Mouse (Mus musculus): ENCODE results near the gene Pla2g3. TPM values are rescaled to one million over a fixed set of nuclear protein-coding genes. Genes with fewer than 3 reads are reported as not detected.

Pla2g3 gene
- total RNA-seq, 2 experiments from 2014 or later: 14.6 to 15.4 TPM

DNA sequence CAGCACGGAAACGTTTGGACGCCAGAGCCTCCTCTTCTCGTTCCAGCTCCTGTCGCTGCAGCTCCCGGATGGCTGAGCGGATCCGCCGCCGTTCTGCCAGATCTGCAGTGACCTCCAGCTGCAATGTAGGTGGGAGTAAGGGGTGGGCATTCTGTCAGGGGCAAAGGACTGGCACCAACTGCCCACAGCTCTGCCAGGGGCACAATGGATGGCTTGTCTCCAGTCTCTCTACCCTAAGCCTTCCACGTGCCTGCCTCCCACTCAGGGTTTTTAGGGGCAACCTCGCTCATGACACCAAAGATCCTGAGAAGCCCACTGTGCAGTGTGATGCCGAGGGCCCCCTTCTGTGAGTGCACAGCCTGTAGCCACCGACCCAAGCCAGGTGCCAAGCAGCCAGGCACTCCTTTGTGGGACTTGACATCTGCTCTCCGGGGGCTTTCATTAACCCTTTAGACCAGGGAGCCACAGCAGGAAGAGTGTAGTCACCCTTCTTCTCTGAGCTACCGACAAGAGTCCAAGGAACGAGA lies 45.4 kb downstream of the Pla2g3 start:
- intact Hi-C loops (cut with DNase I): loop anchor here (10.0 kb wide), 1 partner anchor 381 kb away; the partner anchor contains the start of gene Slc35e4
- no peak for DNase-seq

- intact Hi-C loops (cut with DNase I): loop anchor here (5.0 to 10.0 kb wide), 2 partner anchors 252 to 380 kb away; partner anchors contain the start of gene Slc35e4
- DNase-seq: no peak
Measured at GRCm38 (mm10) chr11:3534956-3535355, 46.9 kb downstream of the Pla2g3 start.

DNA sequence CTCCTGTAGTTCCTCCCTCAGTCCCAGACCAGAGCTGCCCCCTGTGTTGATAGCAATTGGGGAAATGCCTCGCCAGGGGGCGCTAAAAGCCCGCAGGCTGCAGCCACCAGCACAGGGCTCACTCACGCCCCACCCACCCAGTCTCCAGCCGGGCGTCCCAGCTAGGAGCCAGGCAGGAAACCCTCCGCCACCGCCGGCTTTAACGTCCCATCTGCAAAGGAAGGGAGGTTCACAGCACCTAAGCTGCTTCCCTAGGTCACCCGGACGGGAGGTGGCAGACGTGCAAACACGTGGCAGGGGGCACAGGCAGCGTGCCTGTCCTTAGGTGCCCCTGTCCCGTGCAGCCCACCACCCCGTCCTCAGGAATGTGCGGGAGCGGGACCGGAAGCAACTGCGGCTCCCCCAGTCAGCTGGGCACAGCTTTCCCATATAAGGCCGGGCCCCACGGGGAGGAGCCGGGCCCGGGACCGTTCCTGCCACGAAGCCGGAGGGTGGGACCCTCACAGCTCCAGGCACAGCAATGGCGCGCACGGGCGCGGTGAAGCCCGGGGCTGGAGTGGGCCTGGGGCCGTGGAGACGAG lies 47.4 kb downstream of the Pla2g3 start:
- intact Hi-C loops (cut with DNase I): loop anchor here (5.0 to 10.0 kb wide), 2 partner anchors 252 to 379 kb away; partner anchors contain the start of gene Slc35e4
- DNase-seq: peak; percentile 97

- intact Hi-C loops (cut with DNase I): loop anchor here (5.0 to 10.0 kb wide), 2 partner anchors 251 to 379 kb away; partner anchors contain the start of gene Slc35e4
- DNase-seq: no peak
Measured at GRCm38 (mm10) chr11:3536082-3536481, 48.0 kb downstream of the Pla2g3 start.

GRCm38 (mm10) chr11:3536745-3537333 lies 48.8 kb downstream of the Pla2g3 start:
- DNase-seq: no peak
- intact Hi-C loops (cut with DNase I): loop anchor here (5.0 to 10.0 kb wide), 2 partner anchors 250 to 378 kb away; partner anchors contain the start of gene Slc35e4

- DNase-seq: no peak
- intact Hi-C loops (cut with DNase I): loop anchor here (5.0 to 10.0 kb wide), 2 partner anchors 250 to 377 kb away; partner anchors contain the start of gene Slc35e4
Measured at GRCm38 (mm10) chr11:3537711-3538110, 49.6 kb downstream of the Pla2g3 start.

GRCm38 (mm10) chr11:3538341-3538740 lies 50.3 kb downstream of the Pla2g3 start:
- DNase-seq: no peak
- intact Hi-C loops (cut with DNase I): loop anchor here (5.0 to 10.0 kb wide), 2 partner anchors 249 to 376 kb away; partner anchors contain the start of gene Slc35e4

GRCm38 (mm10) chr11:3539111-3539825 lies 51.2 kb downstream of the Pla2g3 start:
- DNase-seq: peak; percentile 91
- intact Hi-C loops (cut with DNase I): loop anchor here (5.0 to 10.0 kb wide), 2 partner anchors 248 to 376 kb away; partner anchors contain the start of gene Slc35e4

DNA sequence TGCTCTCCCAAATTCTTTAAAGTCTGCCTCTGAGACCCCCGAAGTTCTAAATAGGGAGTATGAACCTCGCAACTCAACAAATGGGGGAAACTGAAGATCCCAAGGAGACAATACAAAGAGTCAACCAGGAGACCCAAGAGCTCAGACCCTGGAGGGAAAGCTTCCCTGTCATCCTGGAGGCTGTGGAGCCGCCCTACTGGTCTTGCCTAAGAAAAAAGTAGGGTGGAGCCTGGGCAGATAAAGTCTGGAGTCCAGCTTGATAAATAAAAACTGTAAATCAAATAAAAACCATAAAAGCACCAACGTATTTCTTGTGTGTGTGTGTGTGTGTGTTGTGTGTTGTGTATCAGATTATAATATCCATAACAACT lies 51.7 kb downstream of the Pla2g3 start:
- intact Hi-C loops (cut with DNase I): loop anchor here (5.0 to 10.0 kb wide), 2 partner anchors 247 to 375 kb away; partner anchors contain the start of gene Slc35e4
- DNase-seq: no peak

GRCm38 (mm10) chr11:3540451-3541085 lies 52.5 kb downstream of the Pla2g3 start, which contains the start of gene Smtn:
Gene Smtn, minus strand, starts transcription at chr11:3540612.
- DNase-seq: no peak
- intact Hi-C loops (cut with DNase I): no loop called here

DNA sequence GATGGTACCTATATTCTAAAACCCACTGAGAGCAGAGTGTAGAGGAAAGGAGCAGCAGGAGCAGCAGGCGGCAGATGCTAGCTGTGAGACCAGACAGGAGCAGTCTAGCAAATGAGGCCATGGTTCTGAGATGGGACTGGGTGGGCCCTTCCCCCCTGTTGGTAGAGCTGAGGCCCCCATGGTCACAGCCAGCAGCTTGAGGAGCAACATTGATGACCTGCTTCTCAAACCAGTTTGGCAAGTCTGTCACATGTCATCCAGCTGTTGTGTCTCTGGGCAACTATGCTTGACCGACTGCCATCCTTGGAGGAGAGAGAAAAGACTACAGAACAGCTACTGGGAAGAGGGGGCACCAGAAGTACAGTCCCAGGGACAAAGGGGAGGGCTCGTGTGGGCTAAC lies 53.8 kb downstream of the Pla2g3 start:
- no peak for DNase-seq
- intact Hi-C loops (cut with DNase I): no loop called here

GRCm38 (mm10) chr11:3543001-3543400 lies 54.9 kb downstream of the Pla2g3 start:
- no peak for DNase-seq
- intact Hi-C loops (cut with DNase I): no loop called here

- DNase-seq: no peak
- intact Hi-C loops (cut with DNase I): no loop called here
Measured at GRCm38 (mm10) chr11:3544409-3544808, 56.3 kb downstream of the Pla2g3 start.

GRCm38 (mm10) chr11:3545531-3546241 lies 57.6 kb downstream of the Pla2g3 start:
- DNase-seq: no peak
- intact Hi-C loops (cut with DNase I): no loop called here

DNA sequence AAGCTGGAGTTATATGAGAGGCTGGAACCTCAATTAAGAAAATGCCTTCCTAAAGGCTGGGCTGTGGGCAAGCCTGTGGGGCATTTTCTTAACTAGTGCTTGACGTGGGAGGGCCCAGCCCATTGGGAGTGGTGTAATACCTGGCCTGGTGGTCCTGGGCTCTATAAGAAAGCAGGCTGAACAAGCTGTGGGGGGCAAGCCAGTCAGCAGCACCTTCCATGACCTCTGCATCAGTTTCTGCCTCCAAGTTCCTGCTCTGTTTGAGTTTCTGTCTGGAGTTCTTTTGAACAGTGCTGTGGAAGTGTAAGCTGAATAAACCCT lies 58.1 kb downstream of the Pla2g3 start:
- no peak for DNase-seq
- intact Hi-C loops (cut with DNase I): no loop called here

- no peak for DNase-seq
- intact Hi-C loops (cut with DNase I): no loop called here
Measured at GRCm38 (mm10) chr11:3547047-3547446, 59.0 kb downstream of the Pla2g3 start.

GRCm38 (mm10) chr11:3547969-3548368 lies 59.9 kb downstream of the Pla2g3 start:
- DNase-seq: no peak
- intact Hi-C loops (cut with DNase I): no loop called here

GRCm38 (mm10) chr11:3548564-3549295 lies 60.6 kb downstream of the Pla2g3 start:
- DNase-seq: no peak
- intact Hi-C loops (cut with DNase I): no loop called here
